Mouse (Mus musculus): ENCODE data around the gene Anapc15-ps. TPM values are rescaled to one million over a fixed set of nuclear protein-coding genes. Genes with fewer than 3 reads are reported as not detected.

Anapc15-ps gene
- total RNA-seq, 2 experiments from 2014 or later, result not detected

- Histone ChIP-seq H3K27ac (no peak overlapping the region), H3K4me3 (no peak overlapping the region)
- no peak for TF ChIP-seq CTCF (conservative IDR thresholded peaks at IDR 0.05)
- no peak for DNase-seq (ENCODE audit: low spot score in 2 of 2)
These were observed 3.7 kb upstream of the Anapc15-ps start for GRCm38 (mm10) chr10:95676991-95677355.

- H3K4me3 ChIP-seq, result no peak overlapping the region
- no peak overlapping the region for H3K27ac ChIP-seq
- DNase-seq (ENCODE audit: low spot score in 2 of 2), result no peak
- TF ChIP-seq CTCF (conservative IDR thresholded peaks at IDR 0.05), result no peak
These were observed 3.1 kb upstream of the Anapc15-ps start for GRCm38 (mm10) chr10:95676387-95676786.

GRCm38 (mm10) chr10:95670781-95671780, 2.2 kb downstream of the Anapc15-ps start:
- TF ChIP-seq CTCF (conservative IDR thresholded peaks at IDR 0.05), result no peak
- H3K27ac ChIP-seq, result no peak overlapping the region
- no peak overlapping the region for H3K4me3 ChIP-seq
- DNase-seq (ENCODE audit: low spot score in 2 of 2), result no peak

GRCm38 (mm10) chr10:95669872-95670271, 3.4 kb downstream of the Anapc15-ps start:
- Histone ChIP-seq H3K4me3 (no peak overlapping the region), H3K27ac (no peak overlapping the region)
- no peak for TF ChIP-seq CTCF (conservative IDR thresholded peaks at IDR 0.05)
- DNase-seq (ENCODE audit: low spot score in 2 of 2), result no peak

- no peak overlapping the region for H3K4me3 ChIP-seq
- no peak overlapping the region for H3K27ac ChIP-seq
- DNase-seq (ENCODE audit: low spot score in 2 of 2), result no peak
- TF ChIP-seq CTCF (conservative IDR thresholded peaks at IDR 0.05), result no peak
These were observed 4.2 kb downstream of the Anapc15-ps start for GRCm38 (mm10) chr10:95669034-95669433.

- DNase-seq (ENCODE audit: low spot score in 2 of 2), result no peak
- no peak for TF ChIP-seq CTCF (conservative IDR thresholded peaks at IDR 0.05)
- Histone ChIP-seq H3K27ac (no peak overlapping the region), H3K4me3 (no peak overlapping the region)
These were observed 5.8 kb downstream of the Anapc15-ps start for GRCm38 (mm10) chr10:95667371-95668030.

- TF ChIP-seq CTCF (conservative IDR thresholded peaks at IDR 0.05), result no peak
- H3K4me3 ChIP-seq, result no peak overlapping the region
These were observed 6.5 kb downstream of the Anapc15-ps start for GRCm38 (mm10) chr10:95666791-95667190.

GRCm38 (mm10) chr10:95665426-95665990, 7.7 kb downstream of the Anapc15-ps start:
- TF ChIP-seq CTCF (conservative IDR thresholded peaks at IDR 0.05), result no peak
- no peak for DNase-seq (ENCODE audit: low spot score in 2 of 2)
- H3K4me3 ChIP-seq, result no peak overlapping the region
- H3K27ac ChIP-seq, result no peak overlapping the region

More at GRCm38 (mm10) chr10:95666791-95667190, 6.5 kb downstream of the Anapc15-ps start:
- no peak for DNase-seq (ENCODE audit: low spot score in 2 of 2)
- no peak overlapping the region for H3K27ac ChIP-seq

GRCm38 (mm10) chr10:95664613-95665012, 8.6 kb downstream of the Anapc15-ps start:
- H3K4me3 ChIP-seq, result no peak overlapping the region
- no peak for TF ChIP-seq CTCF (conservative IDR thresholded peaks at IDR 0.05)
- no peak overlapping the region for H3K27ac ChIP-seq
- DNase-seq (ENCODE audit: low spot score in 2 of 2), result no peak

- TF ChIP-seq CTCF (conservative IDR thresholded peaks at IDR 0.05), result no peak
These were observed 12.9 kb downstream of the Anapc15-ps start for GRCm38 (mm10) chr10:95660356-95660755.

GRCm38 (mm10) chr10:95659471-95660150, 13.6 kb downstream of the Anapc15-ps start:
- no peak overlapping the region for H3K27ac ChIP-seq
- H3K4me3 ChIP-seq, result no peak overlapping the region
- no peak for DNase-seq (ENCODE audit: low spot score in 2 of 2)
- TF ChIP-seq CTCF (conservative IDR thresholded peaks at IDR 0.05), result no peak

More at GRCm38 (mm10) chr10:95660356-95660755, 12.9 kb downstream of the Anapc15-ps start:
- Histone ChIP-seq H3K4me3 (no peak overlapping the region), H3K27ac (no peak overlapping the region)
- DNase-seq (ENCODE audit: low spot score in 2 of 2), result no peak

GRCm38 (mm10) chr10:95658836-95659343, 14.4 kb downstream of the Anapc15-ps start:
- DNase-seq (ENCODE audit: low spot score in 2 of 2), result no peak
- H3K27ac ChIP-seq, result no peak overlapping the region
- no peak for TF ChIP-seq CTCF (conservative IDR thresholded peaks at IDR 0.05)
- no peak overlapping the region for H3K4me3 ChIP-seq

Measured in layer of hippocampus, adult 2 months (tissue).